Mouse (Mus musculus) ES-Bruce4 (cell line): ENCODE measurements around the gene Arpc5. TPM values are rescaled to one million over a fixed set of nuclear protein-coding genes. Genes with fewer than 3 reads are reported as not detected.

Experiments used
- H3K27ac ChIP-seq: 2 replicates; pipeline ENCODE4 v1.5.1; 2012; ENCODE audit warnings: low read length, inconsistent platforms; ENCODE audit not compliant: insufficient read depth
- H3K27me3 ChIP-seq: 2 replicates; pipeline ENCODE4 v1.6.1; 2012; ENCODE audit warnings: mild to moderate bottlenecking, low read length, inconsistent platforms; ENCODE audit not compliant: control insufficient read depth, poor library complexity, insufficient read depth, severe bottlenecking
- H3K36me3 ChIP-seq: 2 replicates; pipeline ENCODE4 v1.6.1; 2012; ENCODE audit warnings: inconsistent platforms, mild to moderate bottlenecking, low read length, moderate library complexity; ENCODE audit not compliant: control insufficient read depth, poor library complexity, insufficient read depth, severe bottlenecking
- H3K4me1 ChIP-seq: one replicate; pipeline ENCODE4 v1.8.1; 2011; ENCODE audit warnings: low read length; ENCODE audit not compliant: control insufficient read depth, insufficient read depth
- H3K4me3 ChIP-seq: 2 replicates; pipeline ENCODE4 v1.5.1; 2011; ENCODE audit warnings: low read depth, mild to moderate bottlenecking, low read length
- H3K9ac ChIP-seq: 2 replicates; pipeline ENCODE4 v1.6.1; 2012; ENCODE audit warnings: low read depth, mild to moderate bottlenecking, inconsistent platforms; ENCODE audit not compliant: poor library complexity, severe bottlenecking
- H3K9me3 ChIP-seq: replicated peaks from 2 replicates; pipeline ENCODE4 v1.6.1; 2012; ENCODE audit warnings: mild to moderate bottlenecking, low read length, inconsistent platforms; ENCODE audit not compliant: control insufficient read depth, poor library complexity, insufficient read depth, severe bottlenecking
- CTCF ChIP-seq: IDR thresholded peaks from one replicate; pipeline ENCODE4 v1.8.1; 2011; ENCODE audit warnings: low read depth, low read length
- EP300 ChIP-seq: IDR thresholded peaks from 2 replicates; pipeline ENCODE4 v1.6.1; 2011; ENCODE audit warnings: low read depth, low read length; ENCODE audit not compliant: insufficient read depth
- POLR2A ChIP-seq: IDR thresholded peaks from one replicate; pipeline ENCODE4 v1.8.1; 2011; ENCODE audit warnings: low read length; ENCODE audit not compliant: insufficient read depth
- polyA plus RNA-seq: library from polyadenylated mRNA; stranded (reverse); fragments of >200 nt; gene quantifications from 2 replicates; pipeline ENCODE4 v1.2.4, GENCODE M21; 2011; ENCODE audit warnings: low read depth; ENCODE audit not compliant: missing spikeins, insufficient read depth, insufficient read length

Arpc5 gene
- 108 and 113 TPM in 2 replicates for polyA plus RNA-seq

- Histone ChIP-seq H3K27me3 (peaks cover 4% of the 10 kb centered on the region; the same call in 1 of the 2 replicates), H3K9me3 (no peaks in the 10 kb centered on the region), H3K36me3 (peaks cover 21% of the 10 kb centered on the region), H3K4me3 (peak within 1 kb of the TSS; percentile 97), H3K9ac (peak within 1 kb of the TSS; percentile 90), H3K27ac (no peak within 1 kb of the TSS), H3K4me1 (no peaks in the 10 kb centered on the region)
- TF ChIP-seq POLR2A: peak; percentile 72
- TF ChIP-seq CTCF: no peak
Observed at GRCm38 (mm10) chr1:152766032-152766772, at the start of gene Arpc5, which contains the start of gene Rgl1. Gene Arpc5, plus strand, starts transcription at chr1:152766542. Gene Rgl1, minus strand, starts transcription at chr1:152766351.

DNA sequence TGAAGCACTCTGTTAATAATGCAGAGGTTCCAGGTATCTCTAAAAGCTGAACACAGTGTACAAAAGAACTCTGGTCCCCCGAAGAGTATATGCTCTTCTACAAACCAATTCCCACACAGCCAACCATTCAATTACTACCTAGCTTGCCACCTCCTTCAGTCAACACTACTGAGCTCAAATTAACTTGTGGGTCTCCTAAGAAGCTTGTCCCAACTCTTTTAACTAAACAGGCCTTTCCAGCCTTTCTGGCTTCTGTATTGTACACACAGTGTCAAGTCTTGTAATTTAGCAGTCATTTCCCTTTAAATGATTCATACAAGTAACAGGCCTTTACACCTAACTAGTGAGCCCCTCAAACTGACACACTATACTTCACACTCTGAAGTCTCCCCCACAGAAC is 49.0 kb upstream of the Arpc5 start:
- Histone ChIP-seq H3K9me3 (no peaks in the 10 kb centered on the region), H3K27ac (no peak overlapping the region), H3K36me3 (no peaks in the 10 kb centered on the region)

GRCm38 (mm10) chr1:152718200-152718599 is 48.1 kb upstream of the Arpc5 start:
- no peak overlapping the region for H3K9ac ChIP-seq
- H3K9me3 ChIP-seq: no peaks in the 10 kb centered on the region
- TF ChIP-seq EP300 (no peak), POLR2A (no peak), CTCF (no peak)
- H3K27ac ChIP-seq: no peak overlapping the region
- no peak overlapping the region for H3K4me3 ChIP-seq
- no peaks in the 10 kb centered on the region for H3K36me3 ChIP-seq
- no peaks in the 10 kb centered on the region for H3K27me3 ChIP-seq
- H3K4me1 ChIP-seq: no peaks in the 10 kb centered on the region

More for the DNA sequence above, 49.0 kb upstream of the Arpc5 start:
- H3K9ac ChIP-seq: no peak overlapping the region
- no peaks in the 10 kb centered on the region for H3K27me3 ChIP-seq
- no peaks in the 10 kb centered on the region for H3K4me1 ChIP-seq
- no peak for TF ChIP-seq EP300
- TF ChIP-seq CTCF: no peak
- TF ChIP-seq POLR2A: no peak
- no peak overlapping the region for H3K4me3 ChIP-seq

- H3K27ac ChIP-seq: no peak overlapping the region
- no peak overlapping the region for H3K4me3 ChIP-seq
- TF ChIP-seq CTCF: no peak
- no peak for TF ChIP-seq EP300
- no peak for TF ChIP-seq POLR2A
- no peaks in the 10 kb centered on the region for H3K36me3 ChIP-seq
- H3K27me3 ChIP-seq: no peaks in the 10 kb centered on the region
- no peak overlapping the region for H3K9ac ChIP-seq
- no peaks in the 10 kb centered on the region for H3K9me3 ChIP-seq
- no peaks in the 10 kb centered on the region for H3K4me1 ChIP-seq
Observed at GRCm38 (mm10) chr1:152720969-152721368, 45.4 kb upstream of the Arpc5 start.

DNA sequence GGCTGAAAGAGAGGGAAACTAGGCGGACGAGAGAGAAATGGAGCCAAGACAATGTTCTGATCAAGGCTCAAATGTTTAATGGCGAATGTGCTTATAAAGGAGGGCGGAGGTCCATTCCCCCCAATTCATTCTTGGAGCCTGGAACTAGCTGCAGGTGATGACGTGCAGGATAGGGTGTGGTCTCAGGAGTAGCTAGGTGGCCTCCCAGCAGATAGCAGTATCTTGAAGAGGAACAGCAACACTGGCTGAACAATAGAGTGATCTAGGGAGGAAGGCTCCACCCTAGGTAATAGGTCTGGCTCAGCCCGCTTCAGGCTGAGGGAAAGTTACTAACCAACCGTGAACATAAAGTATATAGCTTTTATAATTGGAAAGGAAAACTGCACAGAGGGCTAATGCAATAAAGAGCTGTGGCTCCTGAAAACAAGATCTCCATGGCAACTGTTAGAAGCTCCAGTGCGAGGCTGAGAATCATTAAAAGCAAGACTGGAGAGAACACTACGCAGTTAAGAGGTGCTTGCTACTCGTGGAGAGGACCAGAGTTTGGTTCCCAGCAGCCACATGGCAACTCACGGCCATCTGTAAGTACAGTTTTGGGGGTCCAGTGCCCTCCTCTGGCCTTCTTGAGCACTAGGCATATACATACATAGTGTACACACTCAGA is 44.7 kb upstream of the Arpc5 start:
- H3K9ac ChIP-seq: no peak overlapping the region
- no peaks in the 10 kb centered on the region for H3K27me3 ChIP-seq
- no peak overlapping the region for H3K27ac ChIP-seq
- no peak overlapping the region for H3K4me3 ChIP-seq
- no peaks in the 10 kb centered on the region for H3K9me3 ChIP-seq
- no peak for TF ChIP-seq CTCF
- TF ChIP-seq EP300: no peak
- TF ChIP-seq POLR2A: no peak
- H3K36me3 ChIP-seq: no peaks in the 10 kb centered on the region
- H3K4me1 ChIP-seq: no peaks in the 10 kb centered on the region

- Histone ChIP-seq H3K9ac (no peak overlapping the region), H3K27me3 (no peaks in the 10 kb centered on the region), H3K27ac (no peak overlapping the region), H3K36me3 (no peaks in the 10 kb centered on the region), H3K9me3 (no peaks in the 10 kb centered on the region), H3K4me3 (no peak overlapping the region), H3K4me1 (no peaks in the 10 kb centered on the region)
- peak; percentile 22 for TF ChIP-seq CTCF
- TF ChIP-seq POLR2A: no peak
- no peak for TF ChIP-seq EP300
Observed at GRCm38 (mm10) chr1:152724286-152724685, 42.1 kb upstream of the Arpc5 start.
